Mouse (Mus musculus) gastrocnemius, adult 18-20 months (tissue): ENCODE results near the gene Ip6k3. TPM values are rescaled to one million over a fixed set of nuclear protein-coding genes. Genes with fewer than 3 reads are reported as not detected.

Experiments
- DNase-seq: peaks from one replicate; pipeline ENCODE4 v3.0.0; 2021; ENCODE audit warnings: low spot score
- long read RNA-seq, 2 experiments: library from polyadenylated mRNA; stranded (forward); transcript quantifications; one replicate each; pipeline ENCODE4 v2.0.0; 2021
- total RNA-seq, 2 experiments: library from RNA; stranded (reverse); gene quantifications; 2 replicates each; pipeline ENCODE4 v1.2.3; 2021

The Ip6k3 gene
- 10 to 100 TPM; 29.8 to 66.9 TPM for total RNA-seq
- long read RNA-seq, experiment 1, transcript Ip6k3-201 (6 exons, 2,342 nt), result major isoform, 66 of 70 reads
- long read RNA-seq, experiment 1, partial matches to known transcripts, result 4 of 70 reads
- long read RNA-seq, experiment 1, other reads (novel, unspliced or antisense), result 0 of 70 reads
- long read RNA-seq, experiment 2, transcript Ip6k3-201 (6 exons, 2,342 nt), result major isoform, 47 of 55 reads
- long read RNA-seq, experiment 2, partial matches to known transcripts, result 2 of 55 reads
- long read RNA-seq, experiment 2, other reads (novel, unspliced or antisense), result 6 of 55 reads

GRCm38 (mm10) chr17:27167545-27167944, at the start of gene Ip6k3:
Ip6k3 (minus strand) TSS chr17:27167795.
- peak; percentile 80 for DNase-seq

GRCm38 (mm10) chr17:27212768-27213525, 45.4 kb upstream of the Ip6k3 start:
- DNase-seq, result peak; percentile 46

GRCm38 (mm10) chr17:27212006-27212405, 44.4 kb upstream of the Ip6k3 start:
- no peak for DNase-seq

GRCm38 (mm10) chr17:27207113-27207707, 39.6 kb upstream of the Ip6k3 start:
- DNase-seq, result no peak

GRCm38 (mm10) chr17:27204075-27204909, 36.7 kb upstream of the Ip6k3 start, which contains the start of gene Lemd2:
Lemd2 (minus strand) TSS chr17:27204469.
- DNase-seq, result peak; percentile 97

DNA sequence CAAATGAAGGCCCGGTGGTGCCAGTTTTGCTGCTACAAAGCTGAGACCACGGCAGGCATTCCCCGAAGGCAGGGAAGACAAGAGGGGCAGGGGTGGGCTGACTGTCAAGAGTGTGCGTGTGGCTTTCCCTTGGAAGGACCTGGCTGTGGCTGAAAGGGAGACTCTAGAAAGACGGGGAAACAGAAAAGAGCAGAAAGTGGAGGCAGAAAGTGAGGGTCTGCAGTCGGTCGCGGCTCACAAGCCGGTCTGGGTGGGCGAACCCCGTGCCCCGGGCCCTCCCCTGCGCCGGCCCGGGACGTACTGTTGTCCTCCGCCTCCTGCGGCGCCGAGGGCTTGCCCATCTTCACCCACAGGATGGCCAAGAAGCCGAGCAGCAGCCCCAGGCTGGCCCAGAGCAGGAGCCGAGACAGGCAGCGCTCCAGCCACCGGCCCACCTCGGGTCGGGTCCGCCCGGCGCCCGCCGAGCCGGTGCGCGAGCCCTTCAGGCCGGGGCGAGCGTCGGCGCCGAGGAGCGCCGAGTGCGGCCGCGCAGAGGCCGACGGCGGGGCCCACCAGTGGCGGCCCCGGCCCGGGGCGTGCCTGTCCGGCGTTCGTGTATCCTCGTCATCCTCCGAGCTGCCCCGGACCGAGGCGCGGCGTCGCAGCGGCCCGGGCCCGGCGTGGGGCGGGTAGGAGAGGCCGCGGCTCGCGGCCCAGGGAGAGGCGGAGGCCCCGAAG, 35.9 kb upstream of the Ip6k3 start:
- no peak for DNase-seq

GRCm38 (mm10) chr17:27202919-27203357, 35.3 kb upstream of the Ip6k3 start:
- DNase-seq, result no peak

- no peak for DNase-seq
These were observed 34.4 kb upstream of the Ip6k3 start for GRCm38 (mm10) chr17:27201981-27202380.

GRCm38 (mm10) chr17:27200801-27201200, 33.2 kb upstream of the Ip6k3 start:
- DNase-seq, result peak; percentile 76

DNA sequence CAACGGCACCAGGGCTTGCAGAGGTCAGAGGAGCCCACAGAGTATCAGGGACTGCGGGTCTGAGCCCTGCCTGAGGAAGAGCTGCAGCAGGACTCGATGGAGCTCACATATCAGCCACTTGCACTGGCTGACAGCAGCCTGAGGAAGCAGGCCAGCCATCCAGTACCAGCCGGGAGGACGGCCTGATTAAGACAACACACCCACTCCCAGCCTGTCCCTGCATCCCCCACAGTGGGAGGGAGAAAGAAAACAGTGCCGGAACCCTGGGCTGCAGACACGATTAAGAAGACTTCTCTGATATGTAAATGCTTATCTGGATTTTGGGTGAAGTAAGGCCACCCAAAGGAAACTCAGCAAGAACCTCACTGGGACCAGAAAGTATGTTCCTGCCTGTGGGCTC, 32.3 kb upstream of the Ip6k3 start:
- no peak for DNase-seq

GRCm38 (mm10) chr17:27199205-27199604, 31.6 kb upstream of the Ip6k3 start:
- DNase-seq, result no peak

DNA sequence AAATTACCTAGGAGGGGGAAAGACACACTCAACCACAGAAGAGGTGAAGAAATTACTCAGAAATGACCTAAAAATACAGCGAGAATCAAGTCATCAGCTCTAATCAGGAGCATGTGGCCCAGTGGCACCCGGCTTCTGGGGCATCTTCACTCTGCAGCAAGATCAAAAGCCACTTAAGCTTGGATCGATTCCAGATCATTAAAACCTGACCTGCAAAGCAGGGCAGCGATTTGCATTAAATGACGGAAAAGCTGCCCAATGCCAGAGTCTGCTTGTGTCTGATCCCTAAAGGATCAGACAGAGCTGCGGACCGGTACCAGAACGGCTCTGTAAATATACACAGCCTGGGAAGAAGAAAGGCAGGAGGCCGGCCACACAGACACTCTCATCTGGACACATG, 28.6 kb upstream of the Ip6k3 start:
- DNase-seq, result no peak

DNA sequence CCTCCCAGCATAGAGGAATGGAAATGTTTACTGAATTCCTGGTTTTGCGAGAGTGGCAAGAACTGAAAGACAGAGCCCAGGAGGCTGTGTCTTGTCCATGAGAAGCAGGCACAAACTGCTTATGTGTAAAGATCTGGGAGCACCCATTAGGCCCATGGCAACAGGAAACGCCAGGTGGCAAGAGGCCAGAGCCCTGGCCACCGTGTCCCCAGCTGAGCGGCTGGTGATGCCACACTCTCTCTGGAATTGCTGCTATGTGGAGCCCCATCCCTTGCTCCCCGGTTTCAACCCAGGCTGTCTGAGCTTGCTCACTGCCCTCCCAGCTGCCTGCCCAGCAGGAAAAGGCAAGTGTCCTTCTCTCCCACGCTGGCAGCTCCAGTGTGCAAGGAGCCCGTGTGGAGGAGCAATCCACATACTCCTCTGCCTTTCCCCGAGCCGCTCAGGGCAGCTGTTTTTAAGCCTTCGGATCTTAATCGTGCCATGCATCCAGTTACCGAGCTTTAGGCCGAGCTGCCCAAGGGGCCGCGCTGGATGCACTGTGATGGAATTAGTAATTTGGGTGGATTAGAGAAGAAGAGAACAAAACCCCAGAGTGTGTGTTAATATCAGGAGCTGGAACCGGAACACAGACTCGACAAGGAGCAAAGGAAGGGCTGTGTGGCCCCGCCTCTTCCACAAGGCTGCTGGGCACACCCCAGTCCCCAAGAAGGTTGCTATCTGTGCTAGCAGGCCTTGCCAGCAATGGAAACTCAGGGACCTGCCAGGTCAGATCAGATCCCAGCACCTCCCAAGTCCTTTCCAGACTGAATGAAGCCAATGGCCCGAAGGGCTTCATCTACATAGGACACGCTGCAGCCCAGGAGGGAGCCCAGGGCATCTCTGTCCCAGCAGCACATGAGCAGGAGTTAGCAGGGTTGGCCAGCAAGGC, 26.9 kb upstream of the Ip6k3 start:
- DNase-seq, result peak; percentile 50

- DNase-seq, result no peak
These were observed 24.2 kb upstream of the Ip6k3 start for GRCm38 (mm10) chr17:27191804-27192203.

DNA sequence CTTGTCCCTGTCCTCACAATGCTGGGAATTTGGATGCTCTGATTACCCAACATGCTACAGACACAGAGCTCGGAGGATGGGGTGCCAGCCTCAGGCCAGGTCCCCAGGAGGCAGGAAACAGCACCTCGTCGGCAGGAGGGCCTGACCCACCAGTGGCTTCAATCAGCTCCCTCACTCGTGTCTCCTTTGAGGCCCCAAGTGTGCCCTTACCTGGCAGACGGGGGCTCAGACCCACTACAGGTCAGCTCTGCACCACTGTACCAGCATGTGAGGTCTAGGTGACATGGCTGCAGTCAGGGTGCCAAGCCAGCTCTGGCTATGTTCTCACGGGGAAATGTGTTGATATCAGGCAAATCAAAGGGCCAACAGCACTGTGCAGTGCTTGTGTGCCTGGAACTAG, 23.6 kb upstream of the Ip6k3 start:
- DNase-seq, result no peak

DNA sequence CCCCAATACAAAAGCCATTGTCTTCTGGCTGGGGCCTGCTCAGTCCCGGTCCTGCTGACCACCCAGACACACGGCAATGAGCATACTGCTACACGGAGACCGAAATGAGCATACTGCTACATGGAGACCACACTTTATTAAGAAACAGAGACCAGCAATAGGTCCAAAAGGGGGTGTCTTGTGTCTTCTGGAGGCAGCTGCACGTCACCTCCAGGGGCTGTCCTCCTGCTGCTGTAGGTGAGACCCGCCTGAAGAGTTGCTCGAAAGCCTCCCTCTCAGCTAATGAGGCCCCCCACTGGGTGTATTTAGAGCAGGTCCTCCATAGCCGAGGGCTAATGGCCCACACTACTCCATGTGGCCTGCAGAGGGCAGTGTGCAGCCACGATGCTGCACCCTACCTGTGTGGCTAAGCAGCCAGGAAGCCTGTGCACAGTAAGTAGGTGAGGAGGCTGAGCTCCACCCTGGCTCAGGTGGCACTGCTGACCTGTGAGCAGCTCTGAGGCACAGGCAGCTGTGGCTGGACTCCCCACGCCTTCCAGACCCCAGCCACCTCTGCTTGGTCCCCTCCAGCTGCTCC, 22.1 kb upstream of the Ip6k3 start:
- peak; percentile 57 for DNase-seq

DNA sequence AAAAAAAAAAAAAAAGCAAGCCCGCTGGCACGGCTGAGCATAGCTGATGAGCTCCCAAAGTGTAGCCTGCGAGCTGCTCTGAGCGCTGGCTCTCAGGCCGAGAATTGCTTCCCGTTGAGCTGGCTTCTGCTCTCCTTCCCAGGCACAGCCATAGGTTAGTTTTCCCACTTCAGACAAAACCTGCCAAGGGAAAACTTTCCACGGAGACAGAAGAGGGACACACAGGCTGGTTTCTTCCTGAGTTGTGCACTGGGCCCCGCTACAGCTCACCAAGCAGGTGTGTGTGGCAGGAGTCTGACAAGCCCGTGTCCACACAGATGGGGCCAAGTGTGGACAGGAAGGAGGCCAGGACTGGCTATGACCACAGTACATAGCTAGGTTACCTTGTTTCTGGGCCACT, 21.3 kb upstream of the Ip6k3 start:
- DNase-seq, result no peak

DNA sequence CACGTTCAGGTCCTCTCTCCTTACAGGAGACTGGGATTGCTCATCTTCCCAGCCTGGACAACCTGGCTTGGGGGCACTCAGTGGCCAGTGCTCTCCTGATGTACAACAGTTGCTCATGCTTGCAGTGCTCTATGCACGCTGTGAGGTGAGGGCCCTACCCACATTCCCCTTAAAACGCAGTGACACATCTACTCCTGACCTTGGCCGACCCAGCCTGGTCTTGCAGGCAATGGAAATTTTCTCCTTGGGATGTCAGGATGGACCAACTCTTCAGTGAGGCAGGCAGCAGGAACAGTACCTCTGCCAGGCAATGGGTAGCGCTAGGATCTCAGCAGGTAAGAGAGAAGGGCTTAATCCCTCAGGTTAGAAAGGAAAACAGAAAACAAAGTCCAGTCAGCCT, 19.5 kb upstream of the Ip6k3 start:
- DNase-seq, result no peak

- no peak for DNase-seq
These were observed 18.5 kb upstream of the Ip6k3 start for GRCm38 (mm10) chr17:27186068-27186467.
